Mouse (Mus musculus) liver, embryonic 14.5 days (tissue): ENCODE measurements around the gene Nxpe3.

ENCODE experiments used
- CTCF ChIP-seq: IDR thresholded peaks from 2 replicates; pipeline ENCODE4 v1.5.1; 2016; ENCODE audit warnings: antibody characterized with exemption, low read depth, control low read depth
- EP300 ChIP-seq: IDR thresholded peaks from 2 replicates; pipeline ENCODE4 v1.6.1; 2016; ENCODE audit warnings: antibody characterized with exemption, low read depth

- TF ChIP-seq CTCF = no peak
- TF ChIP-seq EP300 = no peak
These were observed 50.2 kb downstream of the Nxpe3 start for GRCm38 (mm10) chr16:55844847-55845246.
